In genomic region chr2:70619232-70619835, GRCm38 (mm10) we compare ENCODE assay signal across 13 mouse cellular contexts. TPM values are rescaled to one million over a fixed set of nuclear protein-coding genes. Genes with fewer than 3 reads are reported as not detected.
DNase-seq lines count a peak whose midpoint lies in the region; TF ChIP-seq lines count a peak whose summit lies in the region.
"Had no signal": no experiment of that assay in that cellular context is flagged by ENCODE, and none has a peak within 500 bp of the region (broad histone marks: within the 10 kb centered on the region; RNA-seq: fewer than 3 reads in every experiment).

No protein-coding gene starts in this region.

- H3K9me3 ChIP-seq in CH12.LX (replicated peaks; ENCODE audit: low read length): no peaks in the 10 kb centered on the region
- no peaks in the 10 kb centered on the region for H3K9me3 ChIP-seq in midbrain, embryonic 10.5 days (replicated peaks)
- H3K9me3 ChIP-seq: embryonic facial prominence, embryonic 10.5 days; hindbrain, embryonic 13.5 days had no signal

- no peak overlapping the region for H3K27ac ChIP-seq in left cerebral cortex, adult 2 months
- H3K27ac ChIP-seq in CH12.LX (ENCODE audit: insufficient read depth, low read depth): no peak overlapping the region
- no peak overlapping the region for H3K27ac ChIP-seq in cortical plate, adult 2 months (ENCODE audit: insufficient read depth, low read length)
- H3K27ac ChIP-seq in midbrain, embryonic 10.5 days (replicated peaks): no peak overlapping the region
- H3K27ac ChIP-seq: hindbrain, embryonic 13.5 days; macrophage had no signal

- dilution Hi-C loops in CH12.LX (cut with MboI; ENCODE audit: extremely low pct_ligation_motif_present, extremely low pct_unique_long_range_greater_than_20kb, low sequenced_read_pairs): no loop called here

- H3K27me3 ChIP-seq in CH12.LX (replicated peaks): peaks cover 2% of the 10 kb centered on the region
- no peaks in the 10 kb centered on the region for H3K27me3 ChIP-seq in midbrain, embryonic 10.5 days (ENCODE audit: low read depth, poor library complexity, severe bottlenecking)
- H3K27me3 ChIP-seq: hindbrain, embryonic 13.5 days had no signal

- DNase-seq in left cerebral cortex, adult 2 months (ENCODE audit: extremely low spot score in 1 of 2, low spot score in 2 of 2): no peak
- no peak for DNase-seq in left cerebral cortex, postnatal 36 days (ENCODE audit: low spot score in 2 of 2)
- peak; percentile 42 to 44 for DNase-seq in B cell, adult 2 months
- DNase-seq in CH12.LX (ENCODE audit: extremely low read depth): peak; percentile 31
- no peak for DNase-seq in ovary, adult 18-20 months (ENCODE audit: low spot score)
- DNase-seq in midbrain, embryonic 10.5 days (ENCODE audit: low spot score): no peak
- DNase-seq: left cerebral cortex, postnatal 4 days had no signal

- no peak overlapping the region for H3K9ac ChIP-seq in CH12.LX (ENCODE audit: insufficient read depth, low read depth)
- H3K9ac ChIP-seq: hindbrain, embryonic 13.5 days had no signal

- peak; percentile 49 for TF ChIP-seq CTCF in left cerebral cortex, adult 2 months (IDR thresholded peaks at IDR 0.05)
- peak; percentile 54 to 70 for TF ChIP-seq CTCF in CH12.LX (conservative IDR thresholded peaks at IDR 0.05 in 1 of 2, IDR thresholded peaks at IDR 0.05 in 1 of 2; ENCODE audit: low read depth in 2 of 2, low read length in 2 of 2)
- TF ChIP-seq CTCF in cortical plate, adult 2 months (IDR thresholded peaks at IDR 0.05; ENCODE audit: extremely low read depth, insufficient read depth, low read length): peak; percentile 21; the same call in 1 of the 2 replicates

- no peak for TF ChIP-seq POLR2A in CH12.LX (IDR thresholded peaks at IDR 0.05; ENCODE audit: low read depth, low read length)
- no peak for TF ChIP-seq POLR2A in cortical plate, adult 2 months (IDR thresholded peaks at IDR 0.05; ENCODE audit: extremely low read depth, insufficient read depth, low read length)

- H3K79me2 ChIP-seq in CH12.LX (replicated peaks; ENCODE audit: control insufficient read depth, extremely low read depth, insufficient read depth, poor library complexity, severe bottlenecking): no peaks in the 10 kb centered on the region

- intact Hi-C loops in left cerebral cortex, adult 2 months (cut with DNase I): no loop called here
- intact Hi-C loops in left cerebral cortex, postnatal 36 days (cut with DNase I): no loop called here

- no peak for TF ChIP-seq EP300 in CH12.LX (IDR thresholded peaks at IDR 0.05; ENCODE audit: low read length)

- in situ Hi-C loops in CH12.LX (cut with MboI; ENCODE audit: low pct_ligation_motif_present, low pct_unique_long_range_greater_than_20kb, low sequenced_read_pairs): no loop called here

- peaks cover 17 to 42% of the 10 kb centered on the region in 2 experiments for H3K4me1 ChIP-seq in CH12.LX (ENCODE audit: control insufficient read depth in 1 of 2, insufficient read depth in 2 of 2)
- H3K4me1 ChIP-seq in cortical plate, adult 2 months (ENCODE audit: control insufficient read depth, insufficient read depth, low read length): no peaks in the 10 kb centered on the region
- H3K4me1 ChIP-seq in midbrain, embryonic 10.5 days: no peaks in the 10 kb centered on the region

- H3K4me3 ChIP-seq in left cerebral cortex, adult 2 months: no peak overlapping the region
- no peak overlapping the region for H3K4me3 ChIP-seq in CH12.LX (replicated peaks in 1 of 3; ENCODE audit: low read depth in 2 of 3, low read length in 2 of 3, poor library complexity in 1 of 3)
- no peak overlapping the region for H3K4me3 ChIP-seq in cortical plate, adult 2 months (ENCODE audit: insufficient read depth, low read length)
- H3K4me3 ChIP-seq in midbrain, embryonic 10.5 days: no peak overlapping the region
- H3K4me3 ChIP-seq: embryonic facial prominence, embryonic 10.5 days; hindbrain, embryonic 13.5 days had no signal

- no peak for TF ChIP-seq RAD21 in CH12.LX (IDR thresholded peaks at IDR 0.05; ENCODE audit: low read depth, low read length)

- H3K4me2 ChIP-seq in CH12.LX (ENCODE audit: insufficient read depth, low read depth, poor library complexity, severe bottlenecking): no peak overlapping the region
- H3K4me2 ChIP-seq: hindbrain, embryonic 13.5 days had no signal

- 87% methylated on average over 6 of the region's 6 CpGs for WGBS in midbrain, embryonic 10.5 days

- H3K36me3 ChIP-seq in CH12.LX (replicated peaks in 1 of 2; ENCODE audit: control insufficient read depth in 1 of 2, insufficient read depth in 1 of 2, low read length in 1 of 2): no peaks in the 10 kb centered on the region
- no peaks in the 10 kb centered on the region for H3K36me3 ChIP-seq in midbrain, embryonic 10.5 days
- H3K36me3 ChIP-seq: embryonic facial prominence, embryonic 10.5 days; hindbrain, embryonic 13.5 days had no signal

TF ChIP-seq in CH12.LX, 34 proteins besides CTCF, POLR2A, EP300 and RAD21:
- TF ChIP-seq ELF1 (IDR thresholded peaks at IDR 0.05; ENCODE audit: low read depth, low read length) (no peak), MAFK (IDR thresholded peaks at IDR 0.05; ENCODE audit: insufficient replicate concordance, low read length) (no peak), USF2 (conservative IDR thresholded peaks at IDR 0.05; ENCODE audit: low read depth, low read length) (no peak), E2F4 (IDR thresholded peaks at IDR 0.05; ENCODE audit: insufficient replicate concordance, low read depth, low read length) (no peak), GABPA (IDR thresholded peaks at IDR 0.05; ENCODE audit: insufficient replicate concordance, low read depth, low read length) (no peak), UBTF (IDR thresholded peaks at IDR 0.05; ENCODE audit: low read depth, low read length) (no peak), POLR2AphosphoS2 (IDR thresholded peaks at IDR 0.05; ENCODE audit: low read depth, low read length) (no peak), ETS1 (conservative IDR thresholded peaks at IDR 0.05; ENCODE audit: low read depth, low read length) (no peak), ZC3H11A (IDR thresholded peaks at IDR 0.05; ENCODE audit: low read depth, low read length) (no peak), RCOR1 (conservative IDR thresholded peaks at IDR 0.05; ENCODE audit: low read depth, low read length) (no peak), BHLHE40 (IDR thresholded peaks at IDR 0.05; ENCODE audit: low read depth, low read length) (no peak), NELFE (IDR thresholded peaks at IDR 0.05; ENCODE audit: low read depth, low read length) (no peak), ZKSCAN1 (IDR thresholded peaks at IDR 0.05; ENCODE audit: borderline replicate concordance, low read depth, low read length) (no peak), CHD2 (IDR thresholded peaks at IDR 0.05; ENCODE audit: low read length) (no peak), CHD1 (IDR thresholded peaks at IDR 0.05; ENCODE audit: low read depth, low read length) (no peak), SIN3A (IDR thresholded peaks at IDR 0.05; ENCODE audit: low read length) (no peak), MAX (IDR thresholded peaks at IDR 0.05; ENCODE audit: low read length) (no peak), TBP (conservative IDR thresholded peaks at IDR 0.05; ENCODE audit: low read depth, low read length) (no peak), IRF4 (IDR thresholded peaks at IDR 0.05; ENCODE audit: low read depth, low read length) (no peak), MAZ (IDR thresholded peaks at IDR 0.05; ENCODE audit: low read depth, low read length) (no peak)

RNA-seq across cellular contexts. Expression of gene Gorasp2, which starts 42.0 kb away (rescaled TPM):
- total RNA-seq in left cerebral cortex, adult 2 months (2021): 10 to 100 TPM; 92.7 to 96.6 TPM
- total RNA-seq in left cerebral cortex, postnatal 36 days (2021): 10 to 100 TPM; 92.0 to 96.9 TPM
- total RNA-seq in CH12.LX (2012; rRNA removed) (65.4 and 74.9 TPM in 2 replicates), CH12.LX (2014; rRNA removed) (72.0 and 77.4 TPM in 2 replicates)
- polyA plus RNA-seq in CH12.LX (2012; ENCODE audit: insufficient read length, low read depth): 115 and 145 TPM in 2 replicates
- polyA plus RNA-seq in cortical plate, adult 2 months (2012; rRNA removed): 78.3 and 80.0 TPM in 2 replicates
- 151 and 159 TPM in 2 replicates for polyA plus RNA-seq in midbrain, embryonic 10.5 days (2016; fragmentation: Nextera tagmentation; extraction: Ambion mirVana)

RNA-seq across cellular contexts. Expression of gene Gm26558, which starts 42.6 kb away (rescaled TPM):
- under 1 TPM in 1 of 2 experiments, not detected in 1; 0.41 TPM for total RNA-seq in left cerebral cortex, adult 2 months (2021)
- total RNA-seq in left cerebral cortex, postnatal 36 days (2021): under 1 TPM in 1 of 2 experiments, not detected in 1; 0.76 TPM
- 0.63 and 0.64 TPM in 2 replicates for total RNA-seq in CH12.LX (2012; rRNA removed)
- total RNA-seq in CH12.LX (2014; rRNA removed): not detected in 2 replicates
- 0.33 TPM in 1 of 2 replicates, not detected in the other for polyA plus RNA-seq in CH12.LX (2012; ENCODE audit: insufficient read length, low read depth)
- 0.66 and 0.92 TPM in 2 replicates for polyA plus RNA-seq in cortical plate, adult 2 months (2012; rRNA removed)
- 3.0 and 3.4 TPM in 2 replicates for polyA plus RNA-seq in midbrain, embryonic 10.5 days (2016; fragmentation: Nextera tagmentation; extraction: Ambion mirVana)
- total RNA-seq: gastrocnemius, postnatal 4 days had no signal
- polyA plus RNA-seq: activated CD4-positive, CD25-positive, alpha-beta regulatory T cell, adult 4 months; macrophage had no signal

Comparison
In these comparisons a context has a peak if more than half of its experiments do, and no peak if none do; other contexts are left out.
1. DNase-seq: peak in B cell, adult 2 months (2 of 2) and CH12.LX (single experiment); none in left cerebral cortex, adult 2 months (0 of 2), left cerebral cortex, postnatal 36 days (0 of 2), ovary, adult 18-20 months (single experiment) and midbrain, embryonic 10.5 days (single experiment).
2. Peak in every context shown above with its lines, with median percentiles within 50 percentile points of each other: CTCF ChIP-seq.